Mouse (Mus musculus): ENCODE results near the gene Galnt4.

DNA sequence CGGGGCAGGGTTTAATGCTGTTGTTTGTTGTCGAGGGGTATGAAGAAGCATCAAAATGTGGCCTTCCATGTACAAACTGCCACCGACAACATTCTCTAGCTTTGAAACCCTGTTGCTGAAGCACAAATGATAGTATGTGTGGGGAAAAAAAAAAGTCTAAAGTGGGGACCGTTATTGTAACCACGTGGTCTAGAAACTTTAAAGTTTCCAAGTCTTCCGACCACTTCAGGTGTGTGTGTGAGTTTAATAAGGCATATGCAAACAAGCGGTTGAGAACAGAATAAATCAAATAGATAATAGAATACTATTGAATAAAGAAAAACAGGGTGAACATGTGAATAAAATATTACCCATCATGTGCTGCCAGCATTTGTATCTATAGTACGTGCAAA is 1.7 kb upstream of the Galnt4 start:
- no peak for TF ChIP-seq CTCF (IDR thresholded peaks at IDR 0.05; ENCODE audit: borderline replicate concordance, insufficient read depth, low read depth, low read length)
- TF ChIP-seq POLR2A (IDR thresholded peaks at IDR 0.05; ENCODE audit: borderline replicate concordance, insufficient read depth, low read length) = no peak

Measured in cerebellum, adult 2 months (tissue).